Mouse (Mus musculus) midbrain, embryonic 16.5 days (tissue): ENCODE measurements at regions not wholly inside any gene's neighbourhood (a gene's known extent, or its start where the extent isn't known, plus 50 kb on each side); places are given as distances from the start of the nearest gene placed in this dataset.
A peak's percentile ranks its signal among the peaks of the same experiment; 100 is the strongest.

ENCODE experiments used
- ATAC-seq: fragments of 200-750 bp; cut with Nextera tagmentation; 2 replicates; pipeline ENCODE4 v1.8.0; 2017; ENCODE audit warnings: moderate TSS enrichment
- H3K27ac ChIP-seq: fragments of 300-500 bp; sonication (generic); 2 replicates; pipeline ENCODE4 v1.5.1; 2014; ENCODE audit warnings: mild to moderate bottlenecking, low read length, mixed read lengths
- H3K27me3 ChIP-seq: fragments of 300-500 bp; sonication (generic); 2 replicates; pipeline ENCODE4 v1.6.1; 2014; ENCODE audit warnings: low read depth, low read length, mixed read lengths; ENCODE audit not compliant: control insufficient read depth, insufficient read depth
- H3K36me3 ChIP-seq: fragments of 300-500 bp; sonication (generic); 2 replicates; pipeline ENCODE4 v1.6.1; 2014; ENCODE audit warnings: mild to moderate bottlenecking, low read length, moderate library complexity, mixed read lengths; ENCODE audit not compliant: control insufficient read depth, insufficient read depth
- H3K4me1 ChIP-seq: fragments of 300-500 bp; sonication (generic); 2 replicates; pipeline ENCODE4 v1.6.1; 2014; ENCODE audit warnings: mild to moderate bottlenecking, low read length, mixed read lengths; ENCODE audit not compliant: control insufficient read depth, insufficient read depth
- H3K4me2 ChIP-seq: fragments of 300-500 bp; sonication (generic); 2 replicates; pipeline ENCODE4 v1.6.1; 2014; ENCODE audit warnings: mild to moderate bottlenecking, low read length, mixed read lengths
- H3K4me3 ChIP-seq: fragments of 300-500 bp; sonication (generic); 2 replicates; pipeline ENCODE4 v1.5.1; 2014; ENCODE audit warnings: low read depth, mild to moderate bottlenecking, low read length, moderate library complexity, mixed read lengths
- H3K9ac ChIP-seq: fragments of 300-500 bp; sonication (generic); 2 replicates; pipeline ENCODE4 v1.6.1; 2014; ENCODE audit warnings: low read depth, low read length, mixed read lengths
- H3K9me3 ChIP-seq: fragments of 300-500 bp; sonication (generic); replicated peaks from 2 replicates; pipeline ENCODE4 v1.6.1; 2014; ENCODE audit warnings: mild to moderate bottlenecking, low read length, mixed read lengths; ENCODE audit not compliant: control insufficient read depth, poor library complexity, severe bottlenecking
- WGBS: fragments of 180-500 bp; shearing (Covaris S2); extraction: QIAGEN DNeasy Blood & Tissue Kit; methylation state at CpG from one replicate; pipeline ENCODE4 v1.1.7; 2014; 5-methylcytosine and 5-hydroxymethylcytosine counted together

GRCm38 (mm10) chr7:123059718-123060337, 63.9 kb upstream of the Tnrc6a start:
- Histone ChIP-seq H3K27ac (no peak overlapping the region), H3K9ac (no peak overlapping the region), H3K4me2 (no peak overlapping the region), H3K4me1 (peaks cover 13% of the 10 kb centered on the region), H3K9me3 (no peaks in the 10 kb centered on the region), H3K4me3 (no peak overlapping the region), H3K27me3 (no peaks in the 10 kb centered on the region), H3K36me3 (no peaks in the 10 kb centered on the region)
- WGBS: 84% methylated on average over 9 of the region's 9 CpGs
- no peak for ATAC-seq

GRCm38 (mm10) chr7:123063264-123064011, 60.2 kb upstream of the Tnrc6a start:
- peak overlapping the region; percentile 23; the same call in 1 of the 2 replicates for H3K27ac ChIP-seq
- WGBS: 25% methylated on average over 13 of the region's 13 CpGs
- H3K4me2 ChIP-seq: peak overlapping the region; percentile 21

DNA sequence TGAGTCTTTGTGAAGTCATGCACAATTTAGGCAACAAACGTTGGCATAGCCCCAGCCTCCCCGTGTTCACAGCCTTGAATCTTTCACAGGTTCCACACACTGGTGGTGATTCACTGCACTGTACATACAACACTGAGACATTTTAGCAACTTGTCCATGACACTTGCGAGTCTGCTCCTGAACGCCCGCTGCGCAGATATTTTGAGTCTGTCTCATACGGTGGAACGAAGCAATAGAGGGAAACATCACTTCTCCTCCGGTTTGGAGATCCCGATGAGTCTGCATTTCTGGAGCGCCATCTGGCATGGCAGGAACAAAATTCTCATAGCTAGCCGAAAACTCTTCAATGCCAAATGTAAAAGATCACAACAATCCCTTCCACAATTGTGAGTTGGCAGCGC, 57.7 kb upstream of the Tnrc6a start:
- no peak for ATAC-seq
- Histone ChIP-seq H3K27ac (no peak overlapping the region), H3K9me3 (no peaks in the 10 kb centered on the region), H3K4me3 (no peak overlapping the region), H3K4me1 (peaks cover 24% of the 10 kb centered on the region), H3K9ac (no peak overlapping the region), H3K4me2 (no peak overlapping the region), H3K27me3 (no peaks in the 10 kb centered on the region), H3K36me3 (no peaks in the 10 kb centered on the region)
- WGBS: 90% methylated on average over 13 of the region's 13 CpGs

More at GRCm38 (mm10) chr7:123063264-123064011, 60.2 kb upstream of the Tnrc6a start:
- Histone ChIP-seq H3K36me3 (no peaks in the 10 kb centered on the region), H3K27me3 (no peaks in the 10 kb centered on the region), H3K4me1 (peaks cover 16% of the 10 kb centered on the region), H3K4me3 (no peak overlapping the region), H3K9ac (no peak overlapping the region), H3K9me3 (no peaks in the 10 kb centered on the region)
- peak; percentile 58 for ATAC-seq

GRCm38 (mm10) chr7:123067396-123067795, 56.3 kb upstream of the Tnrc6a start:
- H3K4me3 ChIP-seq: no peak overlapping the region
- WGBS: 83% methylated on average over 1 of the region's 1 CpGs
- H3K9me3 ChIP-seq: no peaks in the 10 kb centered on the region
- no peak overlapping the region for H3K27ac ChIP-seq
- no peaks in the 10 kb centered on the region for H3K27me3 ChIP-seq
- H3K4me1 ChIP-seq: peaks cover 24% of the 10 kb centered on the region
- no peaks in the 10 kb centered on the region for H3K36me3 ChIP-seq
- H3K9ac ChIP-seq: no peak overlapping the region
- H3K4me2 ChIP-seq: no peak overlapping the region
- ATAC-seq: no peak

DNA sequence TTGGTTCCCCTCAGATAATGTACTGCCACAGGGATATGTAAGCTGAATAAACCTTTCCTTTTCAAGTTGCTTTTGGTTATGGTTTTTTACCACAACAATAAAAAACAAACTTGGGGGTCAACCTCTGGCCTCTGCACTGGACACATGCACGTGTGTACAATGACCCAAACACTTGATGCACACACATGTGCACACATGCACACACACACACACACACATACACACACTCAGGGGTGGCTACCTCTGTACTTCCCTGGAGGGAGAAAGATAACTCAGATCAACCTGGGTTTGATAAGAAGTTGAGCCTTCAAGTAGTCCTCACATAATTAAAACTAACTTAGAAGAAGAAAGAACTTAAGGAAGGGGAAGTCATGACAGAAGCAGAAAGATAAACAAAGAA, 55.4 kb upstream of the Tnrc6a start:
- 63% methylated on average over 1 of the region's 1 CpGs for WGBS
- no peak overlapping the region for H3K27ac ChIP-seq
- no peak overlapping the region for H3K9ac ChIP-seq
- ATAC-seq: no peak
- no peaks in the 10 kb centered on the region for H3K36me3 ChIP-seq
- H3K4me2 ChIP-seq: no peak overlapping the region
- no peaks in the 10 kb centered on the region for H3K27me3 ChIP-seq
- no peak overlapping the region for H3K4me3 ChIP-seq
- H3K9me3 ChIP-seq: no peaks in the 10 kb centered on the region
- H3K4me1 ChIP-seq: peaks cover 19% of the 10 kb centered on the region

- no peaks in the 10 kb centered on the region for H3K9me3 ChIP-seq
- no peak overlapping the region for H3K9ac ChIP-seq
- H3K27ac ChIP-seq: peak overlapping the region; percentile 87
- H3K27me3 ChIP-seq: no peaks in the 10 kb centered on the region
- no peak overlapping the region for H3K4me2 ChIP-seq
- H3K4me1 ChIP-seq: peaks cover 13% of the 10 kb centered on the region
- 10% methylated on average over 9 of the region's 9 CpGs for WGBS
- H3K36me3 ChIP-seq: no peaks in the 10 kb centered on the region
- peak; percentile 87 for ATAC-seq
- H3K4me3 ChIP-seq: no peak overlapping the region
Observed at GRCm38 (mm10) chr7:123068715-123069273, 54.9 kb upstream of the Tnrc6a start.

DNA sequence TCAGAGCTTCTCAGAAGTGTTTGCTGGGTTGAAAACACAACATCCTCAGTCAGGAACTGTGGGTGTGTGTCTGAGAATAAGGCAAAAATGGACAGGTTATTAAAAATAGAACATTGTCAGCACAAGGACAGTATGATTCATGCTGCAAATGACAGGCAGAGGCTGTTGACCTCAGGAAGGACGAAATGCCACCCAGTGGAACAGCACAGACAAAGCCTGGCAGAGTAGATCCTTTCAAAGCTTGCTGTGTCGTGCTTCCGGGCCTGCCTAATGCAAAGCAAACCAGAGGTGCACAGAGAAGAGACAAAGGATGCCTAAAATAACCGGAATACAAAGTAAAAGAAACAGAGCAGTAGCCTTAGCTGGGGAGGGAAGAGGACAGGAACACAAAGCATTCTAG, 54.4 kb upstream of the Tnrc6a start:
- Histone ChIP-seq H3K4me2 (no peak overlapping the region), H3K36me3 (no peaks in the 10 kb centered on the region), H3K9me3 (no peaks in the 10 kb centered on the region), H3K4me3 (no peak overlapping the region), H3K27me3 (no peaks in the 10 kb centered on the region), H3K9ac (no peak overlapping the region), H3K4me1 (peaks cover 13% of the 10 kb centered on the region), H3K27ac (peak overlapping the region; percentile 87)
- WGBS: 4% methylated on average over 4 of the region's 4 CpGs
- ATAC-seq: peak; percentile 80

DNA sequence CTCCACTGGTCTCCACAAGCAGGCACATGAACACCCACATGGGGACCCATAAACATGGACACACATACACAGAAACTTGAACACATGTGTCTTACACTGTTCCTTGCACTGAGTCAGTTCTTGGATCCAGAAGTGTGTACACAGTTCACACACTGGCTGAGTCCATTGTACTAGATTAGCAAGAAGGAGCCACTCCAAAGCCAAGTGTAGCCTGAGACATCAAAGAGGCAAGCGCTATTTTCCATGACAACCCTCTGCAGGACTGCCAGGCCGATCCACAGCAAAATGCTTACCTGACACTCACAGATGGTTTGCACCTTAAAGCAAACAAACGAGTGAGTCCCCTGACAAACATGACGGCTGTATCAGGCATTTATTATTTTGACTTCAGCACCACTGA, 52.8 kb upstream of the Tnrc6a start:
- WGBS: 62% methylated on average over 4 of the region's 4 CpGs
- Histone ChIP-seq H3K4me1 (peaks cover 13% of the 10 kb centered on the region), H3K9ac (no peak overlapping the region), H3K36me3 (no peaks in the 10 kb centered on the region), H3K4me3 (no peak overlapping the region), H3K4me2 (no peak overlapping the region), H3K9me3 (no peaks in the 10 kb centered on the region), H3K27me3 (no peaks in the 10 kb centered on the region), H3K27ac (no peak overlapping the region)
- ATAC-seq: no peak
